Mouse (Mus musculus) embryonic fibroblast, embryonic 13.5 days (primary cell): ENCODE measurements around the gene Fam171b. TPM values are rescaled to one million over a fixed set of nuclear protein-coding genes. Genes with fewer than 3 reads are reported as not detected.
A peak's percentile ranks its signal among the peaks of the same experiment; 100 is the strongest.

Experiments
- H3K27ac ChIP-seq: 2 replicates; pipeline ENCODE4 v1.5.1; 2012; ENCODE audit warnings: low read length, control low read depth, inconsistent platforms; ENCODE audit not compliant: insufficient read depth
- H3K4me1 ChIP-seq: 2 replicates; pipeline ENCODE4 v1.6.1; 2011; ENCODE audit warnings: low read length; ENCODE audit not compliant: control insufficient read depth, insufficient read depth
- H3K4me3 ChIP-seq: 2 replicates; pipeline ENCODE4 v1.5.1; 2011; ENCODE audit warnings: mild to moderate bottlenecking, control low read depth, low read length; ENCODE audit not compliant: insufficient read depth
- CTCF ChIP-seq: IDR thresholded peaks from 2 replicates; pipeline ENCODE4 v1.5.1; 2011; ENCODE audit warnings: mild to moderate bottlenecking, control low read depth, low read length, moderate library complexity, borderline replicate concordance; ENCODE audit not compliant: insufficient read depth
- POLR2A ChIP-seq: IDR thresholded peaks from 2 replicates; pipeline ENCODE4 v1.6.1; 2011; ENCODE audit warnings: low read depth, mild to moderate bottlenecking, control low read depth, low read length, moderate library complexity
- polyA plus RNA-seq: library from polyadenylated mRNA; stranded (reverse); fragments of >200 nt; gene quantifications from 2 replicates; pipeline ENCODE4 v1.2.4, GENCODE M21; 2011; ENCODE audit warnings: low read depth; ENCODE audit not compliant: missing spikeins, insufficient read length

Gene Fam171b
- polyA plus RNA-seq, 1 experiment = 16.6 TPM

DNA sequence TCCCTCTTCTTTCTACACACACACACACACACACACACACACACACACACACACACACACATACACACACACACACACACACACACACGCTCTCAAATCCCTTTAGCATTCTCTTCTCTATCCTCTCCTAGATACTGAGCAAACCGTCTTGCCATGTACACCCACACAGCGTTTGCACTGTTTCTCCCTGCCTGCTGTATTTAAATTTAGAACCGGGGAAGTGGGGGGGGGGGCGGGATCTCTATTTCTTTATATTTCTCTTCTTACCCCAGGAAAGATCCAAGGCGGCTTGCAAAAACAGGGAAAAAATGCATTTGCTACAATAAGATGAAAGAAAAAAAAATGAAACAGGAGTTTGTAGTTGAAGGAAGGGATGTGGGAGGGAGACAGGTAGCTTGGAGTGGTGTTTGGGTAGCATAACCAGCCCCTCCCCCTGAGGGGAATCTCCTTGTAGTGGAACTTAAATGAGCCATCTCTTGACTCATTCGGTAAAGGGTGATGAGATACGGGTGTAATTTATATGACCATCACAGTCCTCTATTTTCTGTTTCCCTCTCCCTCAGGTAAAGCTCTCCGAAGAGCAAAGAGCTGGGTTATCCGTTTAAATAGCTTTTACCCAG is 947 bp downstream of the Fam171b start:
- H3K4me1 ChIP-seq = peaks cover 3% of the 10 kb centered on the region; the same call in 1 of the 2 replicates
- H3K27ac ChIP-seq = no peak overlapping the region
- H3K4me3 ChIP-seq = peak overlapping the region; percentile 68
- TF ChIP-seq CTCF (no peak), POLR2A (no peak)

DNA sequence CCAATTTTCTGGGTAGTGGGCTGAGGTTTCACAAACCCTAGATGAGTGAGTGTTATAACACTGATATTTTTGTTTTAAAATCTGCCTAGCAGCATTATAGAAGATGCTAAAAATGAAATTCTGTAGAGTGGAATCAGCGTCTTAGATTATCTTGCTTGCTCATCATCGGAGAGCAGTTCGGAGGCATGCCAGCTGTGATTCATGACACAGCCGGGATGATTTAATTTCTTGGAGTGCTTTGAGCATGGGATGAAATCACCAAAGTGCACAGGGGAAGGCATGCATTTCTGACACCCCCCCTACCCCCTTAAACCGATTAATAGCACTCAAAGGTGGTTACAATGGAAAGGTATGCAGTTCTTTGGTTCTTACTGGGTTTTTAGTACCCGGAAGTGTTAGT is 1.6 kb downstream of the Fam171b start:
- TF ChIP-seq POLR2A = no peak
- TF ChIP-seq CTCF = no peak
- Histone ChIP-seq H3K27ac (no peak overlapping the region), H3K4me1 (peaks cover 3% of the 10 kb centered on the region; the same call in 1 of the 2 replicates), H3K4me3 (no peak overlapping the region)

DNA sequence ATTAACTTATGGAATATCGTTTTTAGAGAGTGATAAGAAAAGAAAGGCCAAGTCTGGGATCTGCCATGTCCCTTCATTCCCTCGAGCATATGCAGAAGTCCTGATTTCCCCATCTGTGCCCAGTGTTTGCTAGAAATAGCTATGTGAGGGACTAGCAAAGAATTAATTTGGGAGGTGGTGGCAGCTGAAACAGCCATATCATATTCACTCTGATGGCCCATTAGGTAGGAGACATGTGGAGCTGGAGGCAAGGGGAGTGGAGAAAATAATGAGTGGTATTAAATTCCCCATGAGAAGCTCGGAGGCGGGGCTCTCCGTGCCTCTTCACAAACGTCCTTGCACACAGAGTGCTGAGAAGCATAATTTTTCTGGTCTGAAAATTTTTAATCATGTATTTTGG is 3.7 kb downstream of the Fam171b start:
- H3K4me1 ChIP-seq = peaks cover 3% of the 10 kb centered on the region; the same call in 1 of the 2 replicates
- TF ChIP-seq POLR2A (no peak), CTCF (no peak)
- H3K27ac ChIP-seq = no peak overlapping the region
- H3K4me3 ChIP-seq = no peak overlapping the region

DNA sequence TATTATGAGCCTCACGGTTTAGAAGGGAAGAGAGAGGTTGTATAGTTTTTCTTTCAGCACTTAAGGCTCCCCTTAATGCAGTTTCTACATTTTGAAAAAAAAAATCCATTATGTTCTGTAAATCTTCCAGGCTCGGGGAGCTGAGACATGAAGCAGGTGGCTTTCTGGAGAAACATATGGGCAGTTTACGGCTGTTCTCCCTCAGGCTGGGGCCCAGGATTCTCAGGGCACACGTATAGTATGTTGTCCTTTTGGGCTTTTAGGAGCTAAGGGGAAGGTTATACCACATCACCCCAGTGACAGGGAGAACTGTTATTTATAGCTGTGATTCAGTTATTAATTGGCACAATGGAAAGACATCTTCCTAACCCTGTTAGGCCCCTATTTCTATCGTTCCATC is 12.7 kb downstream of the Fam171b start:
- no peak for TF ChIP-seq CTCF
- no peak for TF ChIP-seq POLR2A
- Histone ChIP-seq H3K4me1 (no peaks in the 10 kb centered on the region), H3K27ac (no peak overlapping the region), H3K4me3 (no peak overlapping the region)

DNA sequence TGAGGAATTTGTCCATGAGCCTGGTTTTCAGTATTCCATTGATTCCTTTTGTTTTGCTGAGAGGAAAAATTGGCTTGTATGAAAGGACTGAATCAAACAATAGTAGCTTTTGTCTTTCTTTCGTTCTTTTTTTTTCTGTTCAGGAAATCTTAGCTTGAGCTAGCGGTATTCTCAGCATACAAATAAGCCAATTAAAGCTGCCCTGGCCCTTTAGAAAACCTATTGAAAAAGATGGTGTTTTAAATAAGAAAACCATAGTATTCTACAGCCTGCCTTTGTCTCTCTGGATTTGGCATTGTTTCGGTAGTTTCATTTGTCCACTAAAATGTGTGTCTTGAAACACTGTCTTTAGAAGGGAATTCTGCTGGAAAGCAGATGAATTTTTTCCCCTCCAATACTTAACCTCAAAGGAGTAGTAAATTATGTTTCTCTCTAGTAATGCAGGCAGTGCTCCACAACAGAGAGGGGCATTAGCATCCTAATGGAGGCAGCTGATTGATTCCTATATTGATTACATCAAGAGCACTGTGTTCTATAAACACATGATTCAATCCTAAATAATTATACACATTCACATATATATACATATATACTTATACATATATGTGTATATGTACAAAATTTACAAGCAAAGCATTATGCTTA is 16.6 kb downstream of the Fam171b start:
- H3K27ac ChIP-seq = no peak overlapping the region
- no peak overlapping the region for H3K4me3 ChIP-seq
- TF ChIP-seq POLR2A (no peak), CTCF (no peak)
- H3K4me1 ChIP-seq = no peaks in the 10 kb centered on the region

DNA sequence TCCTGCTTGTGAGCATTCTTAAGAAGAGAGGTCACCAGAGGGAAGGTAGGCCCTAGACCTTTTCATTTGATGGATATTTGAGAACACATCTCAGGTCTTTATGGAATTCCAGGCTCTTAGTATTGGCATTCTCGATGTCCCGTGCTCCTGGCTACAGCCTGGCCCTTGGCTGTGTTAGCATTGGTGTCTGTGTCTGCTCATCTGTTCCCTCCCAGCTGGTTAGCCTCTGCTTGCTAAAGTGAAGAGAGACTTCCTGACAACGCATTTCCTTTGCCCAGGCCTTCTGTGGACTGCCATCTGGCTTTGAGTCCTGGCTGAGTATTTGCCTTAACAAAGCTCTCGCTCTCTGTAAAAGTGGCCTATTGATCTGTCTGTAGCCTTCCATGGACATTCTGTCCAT is 20.5 kb downstream of the Fam171b start:
- Histone ChIP-seq H3K4me1 (no peaks in the 10 kb centered on the region), H3K27ac (no peak overlapping the region), H3K4me3 (no peak overlapping the region)
- TF ChIP-seq POLR2A (no peak), CTCF (no peak)

DNA sequence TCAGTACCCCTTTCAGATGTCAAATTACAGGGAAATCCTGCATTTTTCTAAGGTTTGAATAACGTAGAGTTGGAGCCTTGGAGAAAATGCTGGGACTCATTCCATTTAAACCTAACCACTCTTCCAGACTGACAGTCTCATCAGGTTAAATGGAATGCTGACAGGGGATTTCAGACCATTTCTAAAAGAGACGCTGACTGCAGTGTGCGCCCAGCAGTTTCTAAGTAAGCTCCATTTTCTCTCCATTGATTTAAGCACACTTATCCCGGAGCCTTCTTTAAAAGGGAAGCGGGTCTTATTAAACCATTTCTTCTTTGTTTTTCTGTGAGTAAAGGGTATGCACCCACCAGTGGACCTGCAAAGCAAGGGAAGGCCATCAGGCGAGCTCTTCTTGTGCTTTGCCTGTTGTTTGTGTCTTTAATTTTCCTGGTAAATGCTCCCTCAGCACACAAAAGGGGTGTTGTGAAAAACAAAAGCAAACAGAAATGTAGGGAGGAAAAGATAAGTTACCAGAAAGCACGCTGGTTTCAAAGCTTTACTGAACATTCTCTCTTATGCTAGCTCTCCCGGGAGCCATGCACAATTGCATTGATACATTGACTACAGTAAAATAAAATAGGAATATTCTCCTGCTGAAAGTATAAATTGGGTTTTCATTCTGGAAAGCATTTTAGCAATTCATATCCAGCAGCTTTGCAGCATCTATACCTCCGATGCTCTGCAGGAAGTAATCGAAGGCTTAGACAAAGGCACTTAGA is 23.1 kb downstream of the Fam171b start:
- Histone ChIP-seq H3K4me3 (no peak overlapping the region), H3K27ac (no peak overlapping the region), H3K4me1 (no peaks in the 10 kb centered on the region)
- TF ChIP-seq POLR2A = no peak
- no peak for TF ChIP-seq CTCF

DNA sequence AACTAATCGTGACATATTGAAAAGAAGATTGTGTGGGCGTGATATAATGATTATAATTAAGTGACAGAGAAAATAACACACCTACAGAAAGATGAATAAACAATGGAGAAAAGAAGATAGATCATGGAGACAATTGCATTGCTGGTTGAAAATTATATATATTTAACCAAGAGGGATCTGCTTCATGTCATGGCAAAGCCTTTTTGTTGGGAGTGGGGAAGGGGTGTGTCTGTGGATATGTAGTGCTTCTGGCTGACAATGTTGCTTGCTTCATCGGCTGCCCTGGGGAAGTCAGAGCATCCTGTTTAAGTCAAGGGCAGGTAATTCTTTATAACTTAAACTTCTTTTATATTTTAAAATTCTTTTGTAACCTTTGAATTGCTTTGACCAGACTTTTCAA is 36.1 kb downstream of the Fam171b start:
- Histone ChIP-seq H3K27ac (no peak overlapping the region), H3K4me3 (no peak overlapping the region), H3K4me1 (no peaks in the 10 kb centered on the region)
- TF ChIP-seq CTCF (no peak), POLR2A (no peak)

DNA sequence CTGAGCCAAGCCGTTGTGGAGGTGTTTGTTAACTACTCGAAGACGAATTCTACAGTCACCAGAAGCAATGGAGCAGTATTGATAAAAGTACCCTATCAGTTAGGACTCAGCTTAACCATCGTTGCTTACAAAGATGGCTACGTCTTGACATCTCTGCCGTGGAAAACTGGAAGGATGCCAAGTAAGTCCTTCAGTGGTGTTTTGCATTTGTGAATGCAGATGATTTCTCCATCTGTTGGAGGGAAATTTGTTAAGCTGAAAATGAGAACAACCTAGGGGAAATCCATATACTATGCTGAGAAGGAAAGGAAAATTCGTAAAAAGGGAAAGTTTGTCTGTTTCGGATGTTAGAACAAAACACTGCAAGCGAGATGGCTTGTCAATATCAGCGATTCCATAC is 41.0 kb downstream of the Fam171b start:
- TF ChIP-seq POLR2A (no peak), CTCF (no peak)
- no peak overlapping the region for H3K27ac ChIP-seq
- H3K4me3 ChIP-seq = no peak overlapping the region
- no peaks in the 10 kb centered on the region for H3K4me1 ChIP-seq

DNA sequence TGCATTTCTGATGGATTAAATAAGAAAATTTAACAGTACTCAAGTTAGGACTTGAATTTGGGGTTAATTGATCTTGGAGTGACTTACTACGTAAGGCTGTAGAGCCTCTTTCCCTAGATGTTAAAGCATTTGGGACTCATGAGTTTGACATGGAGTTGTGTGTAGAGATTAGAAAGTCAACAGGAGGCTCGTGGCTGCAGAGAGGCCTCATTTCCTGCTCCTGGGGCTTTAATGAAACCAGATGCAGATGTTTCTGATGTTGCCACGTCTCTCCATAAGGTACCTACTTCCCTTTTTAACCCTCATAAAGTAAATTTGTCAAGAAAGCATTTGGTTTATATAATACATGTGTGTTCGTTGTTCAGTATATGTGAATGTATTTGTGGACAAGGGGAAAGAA is 43.8 kb downstream of the Fam171b start:
- Histone ChIP-seq H3K27ac (no peak overlapping the region), H3K4me1 (no peaks in the 10 kb centered on the region), H3K4me3 (no peak overlapping the region)
- TF ChIP-seq POLR2A (no peak), CTCF (no peak)
